Mouse (Mus musculus) urinary bladder, postnatal 10 days (tissue): ENCODE results near the gene Smad1.

Experiments used
- DNase-seq: peaks from one replicate; pipeline ENCODE4 v3.0.0; 2022; ENCODE audit warnings: low spot score

The Smad1 gene

DNA sequence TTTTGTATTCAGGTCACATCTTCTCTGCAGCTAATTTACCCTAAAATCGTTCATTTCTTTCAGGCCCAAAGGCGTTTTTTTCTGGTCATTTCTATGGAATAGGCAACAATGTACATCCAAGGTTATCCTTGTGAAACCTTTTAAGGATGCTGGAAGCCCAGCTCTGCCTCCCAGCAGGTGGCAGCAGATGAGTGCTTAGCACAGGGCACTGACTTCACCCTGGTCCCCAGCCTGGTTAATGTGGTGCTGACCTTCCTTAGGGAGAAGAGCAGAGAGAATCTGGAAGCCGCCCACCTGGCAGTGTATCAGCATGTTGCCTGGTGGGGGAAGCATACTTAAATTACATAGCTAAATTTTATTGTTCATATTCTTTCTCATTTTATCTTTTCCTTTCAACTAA lies 101.6 kb downstream of the Smad1 start:
- DNase-seq: peak; percentile 25

DNA sequence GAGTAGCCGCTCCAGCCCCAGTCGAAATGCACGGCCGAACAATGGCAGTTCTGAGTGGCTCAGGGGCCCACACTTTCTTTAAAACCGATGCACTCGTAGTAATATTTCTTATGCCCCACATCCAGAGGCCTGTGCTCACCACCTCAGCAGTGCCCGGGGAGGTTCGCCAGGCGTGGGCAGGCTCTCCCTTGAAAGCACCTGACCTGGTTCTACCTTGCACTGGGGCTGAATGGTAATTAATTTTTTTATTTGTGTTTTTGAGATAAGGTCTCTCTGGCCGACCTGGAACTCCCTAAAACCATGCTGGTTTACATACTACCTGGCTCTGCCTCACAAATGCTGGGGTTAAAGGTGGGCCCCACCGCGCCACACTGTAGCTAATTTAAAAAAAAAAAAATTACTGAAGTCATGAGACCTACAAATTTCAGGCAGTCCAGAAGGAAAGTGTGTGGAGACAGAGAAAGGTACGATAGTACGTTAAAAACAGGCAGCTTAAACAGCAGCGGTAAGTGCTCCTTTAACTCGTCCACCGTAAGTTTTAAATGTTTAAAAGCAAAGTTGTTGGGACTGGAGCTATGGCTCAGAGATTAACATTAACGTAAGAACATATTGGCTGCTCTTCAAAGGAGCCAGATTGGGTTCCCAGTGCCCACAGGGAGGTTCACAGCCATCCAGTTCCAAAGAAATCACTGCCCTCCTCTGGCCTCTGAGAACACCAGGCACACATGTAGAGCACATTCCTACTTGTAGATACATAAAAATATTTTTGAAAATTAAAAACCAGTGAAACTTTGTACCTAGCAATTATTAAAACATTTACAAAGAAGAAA lies 103.8 kb downstream of the Smad1 start:
- DNase-seq: no peak

DNA sequence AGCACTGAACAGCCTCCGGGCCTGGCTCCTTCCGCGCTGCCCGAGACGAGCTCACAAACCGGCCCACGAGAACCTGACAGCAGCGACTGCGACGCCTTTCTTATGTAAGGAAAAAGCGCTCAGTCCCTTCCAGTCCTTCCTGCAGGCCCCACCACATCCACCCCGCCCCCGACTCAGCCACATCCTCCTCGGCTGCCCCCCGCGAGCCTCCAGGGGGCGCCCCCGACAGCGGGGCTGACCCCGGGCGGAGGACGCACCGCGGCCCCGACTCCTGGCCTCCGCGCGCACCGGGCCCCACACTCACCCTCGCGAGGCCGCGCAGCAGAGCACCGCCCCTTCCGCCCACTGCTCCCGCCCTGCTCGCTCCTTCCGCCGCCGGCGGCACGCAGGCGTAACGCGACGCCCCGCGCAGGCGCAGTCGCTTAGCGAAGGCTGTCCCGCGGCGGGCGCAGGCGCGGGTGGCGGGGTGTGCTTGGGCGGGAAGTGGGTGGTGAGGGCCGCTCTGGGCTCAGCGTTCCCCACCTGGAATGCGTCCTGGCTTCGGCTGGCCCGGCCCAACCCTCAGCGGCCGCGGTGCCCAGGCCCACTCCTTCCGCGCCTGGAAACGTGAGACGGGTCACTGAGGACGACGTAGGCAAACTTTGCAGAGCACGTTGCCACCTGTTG lies 104.6 kb downstream of the Smad1 start, which contains the start of gene Mmaa:
Gene Mmaa, minus strand, starts transcription at position 328 of the 666 bp plus-strand sequence.
- peak; percentile 89 for DNase-seq

DNA sequence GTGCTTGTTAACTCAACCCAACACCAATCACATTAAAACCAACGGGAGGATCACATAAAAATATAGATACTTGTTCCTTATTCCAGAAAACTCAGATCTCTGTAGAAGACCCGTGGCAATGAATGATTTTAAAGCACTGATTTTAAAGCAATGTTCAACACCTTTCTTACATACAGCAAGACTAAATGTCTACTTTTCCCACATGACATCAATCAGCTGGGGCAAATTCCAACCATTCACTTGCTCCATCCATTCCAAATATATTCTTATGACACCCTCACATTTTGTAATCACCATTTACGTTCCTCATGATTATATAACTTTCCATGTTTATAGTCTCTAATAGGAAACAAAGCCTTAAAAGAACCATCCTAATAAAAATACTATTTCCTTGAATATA lies 105.5 kb downstream of the Smad1 start:
- no peak for DNase-seq

DNA sequence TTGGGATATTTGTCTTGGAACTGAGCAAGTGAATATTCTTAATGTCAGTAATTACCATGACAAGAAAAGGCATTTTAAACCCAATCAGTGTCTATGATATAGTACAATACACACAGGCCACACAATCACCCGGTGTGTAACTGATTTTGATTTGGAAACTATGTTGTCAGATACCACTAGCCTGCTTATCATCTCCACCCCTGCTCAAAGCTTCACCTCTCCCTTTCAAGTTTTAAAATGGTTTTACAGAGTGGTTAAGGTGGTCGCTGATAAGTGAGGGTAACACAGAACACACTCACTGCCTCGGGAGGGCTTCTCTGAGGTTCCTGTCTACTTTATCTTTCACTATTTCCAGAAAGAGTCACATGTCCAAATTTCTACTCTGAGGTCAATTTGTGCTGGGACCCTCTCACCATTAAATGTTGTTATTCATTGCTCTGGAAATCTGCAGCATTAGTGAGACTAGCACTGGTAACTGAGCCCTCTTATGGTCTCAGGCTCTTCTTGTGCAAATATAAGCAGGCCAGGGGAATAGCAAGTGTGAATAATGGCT lies 106.5 kb downstream of the Smad1 start:
- DNase-seq: no peak

DNA sequence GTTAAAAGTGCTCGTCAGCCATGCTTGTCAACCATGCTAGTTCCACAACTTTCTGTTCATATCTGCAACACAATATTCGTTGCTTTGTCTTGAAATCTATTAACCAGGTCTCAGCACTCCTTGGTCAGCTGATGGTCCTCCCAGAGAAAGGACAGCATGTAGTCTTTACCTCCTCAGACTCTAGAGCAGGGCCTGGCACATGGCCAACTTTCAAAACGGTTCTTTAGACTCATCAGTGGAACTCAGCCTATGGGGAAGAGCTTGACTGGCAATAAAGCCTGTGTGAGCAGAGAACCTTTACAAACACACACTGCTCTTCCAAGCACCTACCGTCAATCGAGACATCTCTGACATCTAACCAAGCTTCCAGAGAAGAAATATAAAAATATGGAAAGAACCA lies 109.7 kb downstream of the Smad1 start:
- DNase-seq: no peak

DNA sequence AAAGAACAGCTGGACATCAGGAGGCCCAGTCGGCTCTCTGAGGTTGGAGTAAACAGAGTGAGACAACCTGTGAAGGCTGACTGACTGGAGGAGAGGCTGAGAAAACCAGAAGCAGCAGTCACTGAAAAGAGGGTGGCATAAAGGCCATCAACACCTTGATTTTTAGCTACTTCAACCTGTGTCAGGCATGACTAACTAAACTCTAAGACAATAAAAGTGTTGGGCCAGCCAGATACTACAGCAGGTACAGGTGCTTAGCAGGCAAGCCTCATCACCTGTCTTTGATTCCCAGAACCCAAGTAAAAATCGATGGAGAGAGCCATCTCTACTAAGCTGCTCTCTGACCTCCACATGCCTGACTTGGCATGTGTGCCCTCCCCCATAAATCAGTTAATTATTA lies 110.6 kb downstream of the Smad1 start:
- no peak for DNase-seq
